Mouse (Mus musculus) gastrocnemius, postnatal 36 days (tissue): ENCODE results near the gene Hsf2. TPM values are rescaled to one million over a fixed set of nuclear protein-coding genes. Genes with fewer than 3 reads are reported as not detected.
"Not testable (repeated sequence)": the region's sequence is repeated elsewhere in the genome, so short reads cannot be mapped to it uniquely, and the experiment has no call there.

ENCODE experiments used
- DNase-seq, 2 experiments: peaks; one replicate each; pipeline ENCODE4 v3.0.0; 2022
- intact Hi-C: fragments of 180-260 bp; cut with DNase I; formaldehyde crosslinking; loops from one replicate; pipeline ENCODE4 v1.15.1; 2025
- long read RNA-seq, 2 experiments: library from polyadenylated mRNA; stranded (forward); transcript quantifications; one replicate each; pipeline ENCODE4 v2.0.0; 2021
- total RNA-seq, 2 experiments: library from RNA; stranded (reverse); gene quantifications; 2 replicates each; pipeline ENCODE4 v1.2.3; 2021

Hsf2 gene
- 10 to 100 TPM; 21.3 to 28.4 TPM for total RNA-seq
- long read RNA-seq, experiment 1, partial matches to known transcripts = 1 of 8 reads
- long read RNA-seq, experiment 1, other reads (novel, unspliced or antisense) = 5 of 8 reads
- long read RNA-seq, experiment 2, transcript Hsf2-201 (12 exons, 2,604 nt) = major isoform, 5 of 28 reads
- long read RNA-seq, experiment 2, partial matches to known transcripts = 1 of 28 reads
- long read RNA-seq, experiment 2, other reads (novel, unspliced or antisense) = 22 of 28 reads

DNA sequence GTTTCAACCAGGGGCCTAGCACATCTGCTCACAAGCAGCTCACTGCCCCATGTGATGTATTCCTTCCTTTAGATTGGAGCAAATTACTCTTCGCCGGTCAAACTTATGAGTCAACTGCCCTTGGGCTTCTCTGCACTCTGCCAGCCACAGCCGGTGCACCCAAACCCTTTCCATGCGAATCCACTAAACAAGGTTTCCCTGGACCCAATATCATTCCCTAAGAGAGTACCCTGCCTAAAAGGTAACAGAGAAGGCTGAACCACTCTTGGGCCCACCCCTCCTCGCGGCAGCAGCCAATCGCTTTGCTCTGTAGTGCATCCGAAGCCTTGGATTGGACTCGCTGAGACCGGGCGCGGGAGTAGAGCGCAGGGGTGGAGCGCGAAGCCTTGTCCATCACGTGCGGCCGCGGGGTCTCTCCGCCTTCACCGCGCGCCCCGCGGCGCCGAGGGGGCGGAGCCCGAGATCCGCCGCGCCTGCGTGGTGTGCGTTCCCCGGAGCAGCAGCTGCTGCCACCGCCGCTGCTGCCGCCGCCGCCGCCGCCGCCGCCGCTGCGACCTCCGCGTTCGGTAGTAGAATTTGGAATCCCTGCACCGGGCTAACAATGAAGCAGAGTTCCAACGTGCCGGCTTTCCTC lies at the start of gene Hsf2:
Gene Hsf2, plus strand, starts transcription at position 478 of the 634 bp plus-strand sequence.
- intact Hi-C loops = loop anchor here (5.0 kb wide), 1 partner anchor 46 kb away; the partner anchor contains the start of gene Serinc1
- DNase-seq = peak; percentile 90 to 95

DNA sequence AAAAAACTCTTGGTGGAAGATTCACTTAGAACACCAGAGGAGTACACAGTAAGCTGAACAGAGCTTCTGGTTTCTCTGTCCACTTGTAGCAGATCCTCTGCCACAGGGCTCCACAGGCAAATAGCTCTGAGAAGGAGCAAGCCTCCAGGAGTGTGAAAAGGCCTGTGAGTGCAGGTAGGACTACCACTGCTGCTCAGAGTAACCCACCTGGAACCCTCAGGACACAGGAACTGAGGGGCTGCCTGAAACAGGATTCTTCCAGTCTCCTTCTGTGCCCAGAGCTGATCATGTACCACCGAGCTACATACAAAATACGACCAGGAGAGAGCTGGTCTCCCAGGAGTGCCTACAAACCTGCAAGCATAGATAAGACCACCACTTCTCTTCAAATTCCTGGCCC lies 48.3 kb upstream of the Hsf2 start:
- DNase-seq = no peak
- intact Hi-C loops = no loop called here

DNA sequence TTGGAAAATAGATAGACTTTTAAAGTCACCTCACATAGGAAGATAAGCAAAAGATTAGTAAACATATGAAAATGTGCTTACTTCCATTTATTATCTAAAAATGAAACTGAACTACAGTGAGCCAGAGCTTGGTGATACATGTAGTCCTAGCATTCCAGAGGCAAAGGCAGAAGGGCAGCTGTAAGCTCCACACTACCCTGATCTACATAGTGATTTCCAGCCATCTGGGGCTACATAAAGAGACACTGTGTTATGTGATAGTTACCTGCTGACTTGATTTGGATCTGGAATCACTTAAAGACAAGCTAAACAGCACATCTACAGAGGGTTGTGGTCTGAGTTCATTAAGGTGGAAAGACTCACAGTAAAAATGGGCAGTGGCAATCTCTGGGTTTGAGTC lies 45.1 kb upstream of the Hsf2 start:
- DNase-seq = no peak
- intact Hi-C loops = loop anchor here (5.0 kb wide), 1 partner anchor 791 kb away; the partner anchor contains the start of gene Duxf3

DNA sequence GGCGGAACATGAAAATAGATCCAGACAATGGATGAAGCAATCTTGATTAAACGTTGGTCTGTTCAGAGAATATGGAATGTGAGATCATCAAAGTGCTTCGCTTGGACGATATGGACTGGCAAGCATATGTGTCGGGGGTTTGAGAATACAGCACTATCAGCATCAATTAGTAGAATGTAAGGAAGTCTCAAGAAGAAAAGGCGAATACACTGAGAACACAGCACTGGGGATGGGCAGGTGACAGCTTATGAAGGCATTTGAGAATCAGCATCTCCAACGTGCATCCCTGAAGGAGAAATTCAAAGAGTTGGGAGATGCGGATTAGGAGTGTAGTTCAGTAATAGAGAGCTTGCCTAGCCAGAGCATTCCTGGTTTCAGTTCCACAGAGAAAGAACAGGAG lies 41.8 kb upstream of the Hsf2 start:
- intact Hi-C loops = loop anchor here (5.0 kb wide), 1 partner anchor 788 kb away; the partner anchor contains the start of gene Duxf3
- no peak for DNase-seq

DNA sequence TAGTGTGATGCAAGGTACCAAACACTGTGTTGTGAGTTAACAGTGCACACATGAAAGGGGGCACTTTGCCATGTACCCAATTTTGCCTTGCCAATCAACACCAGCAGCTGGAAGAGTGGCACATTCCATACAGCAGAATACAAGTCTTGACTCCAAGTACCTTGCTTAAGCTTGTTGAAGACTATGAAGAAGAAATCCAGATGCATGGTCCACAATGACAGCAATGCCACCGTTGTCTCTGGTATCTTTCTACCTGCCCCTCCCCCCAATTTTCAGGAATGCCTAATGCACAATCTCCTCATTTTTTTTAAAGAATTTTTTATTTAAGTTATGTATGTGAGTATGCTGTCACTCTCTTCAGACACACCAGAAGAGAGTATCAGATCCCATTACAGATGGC lies 40.5 kb upstream of the Hsf2 start:
- intact Hi-C loops = no loop called here
- DNase-seq = no peak

DNA sequence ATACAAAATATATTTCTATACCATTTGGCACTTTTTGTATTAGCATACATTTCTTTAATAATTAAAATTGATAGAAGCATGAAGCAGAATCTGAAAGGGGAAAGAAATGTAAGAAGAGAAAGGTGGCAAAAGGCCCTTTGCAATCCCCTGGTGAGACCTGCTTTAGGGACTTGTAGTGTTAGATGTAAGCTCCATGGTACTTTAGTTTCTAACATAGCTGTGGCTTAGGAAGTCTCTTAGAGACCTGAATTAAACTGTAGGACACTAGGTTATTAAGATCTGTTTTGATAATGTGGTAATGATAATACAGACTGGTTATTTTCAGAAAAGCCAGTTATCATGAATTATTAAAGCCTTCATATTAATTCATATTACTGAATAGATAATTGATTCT lies 38.5 kb upstream of the Hsf2 start:
- intact Hi-C loops = no loop called here
- no peak for DNase-seq

DNA sequence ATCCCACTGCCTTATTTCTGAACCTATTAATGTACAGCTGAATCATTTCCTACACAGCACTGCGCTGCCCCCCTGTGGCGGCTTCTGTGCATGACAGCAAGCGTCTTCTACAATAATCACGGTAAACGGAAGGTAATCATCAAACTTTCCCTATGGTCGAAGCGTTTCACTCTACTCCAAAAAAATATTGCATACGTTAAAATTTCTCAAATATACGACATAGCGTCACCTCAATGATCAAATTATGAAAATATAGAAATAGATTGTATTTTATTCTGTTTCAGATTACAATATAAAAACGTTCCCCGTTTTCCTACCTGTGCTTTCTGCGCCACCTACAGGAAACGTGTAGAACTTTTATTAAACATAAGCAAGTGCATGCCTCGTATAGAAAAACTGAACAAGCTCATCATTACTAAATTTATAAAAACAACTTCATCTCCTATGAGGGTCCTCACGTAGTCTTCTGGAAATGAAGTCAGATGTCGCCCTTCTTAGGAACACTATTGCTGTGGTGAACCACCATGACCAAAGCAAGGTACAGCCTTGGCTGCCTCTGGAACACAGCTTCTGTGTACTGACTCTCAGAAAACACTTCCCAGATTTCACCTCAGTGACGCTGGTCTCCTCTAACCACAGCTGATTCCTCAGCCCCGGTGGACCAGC lies 38.0 kb upstream of the Hsf2 start:
- peak; percentile 51 to 58 for DNase-seq
- intact Hi-C loops = no loop called here

DNA sequence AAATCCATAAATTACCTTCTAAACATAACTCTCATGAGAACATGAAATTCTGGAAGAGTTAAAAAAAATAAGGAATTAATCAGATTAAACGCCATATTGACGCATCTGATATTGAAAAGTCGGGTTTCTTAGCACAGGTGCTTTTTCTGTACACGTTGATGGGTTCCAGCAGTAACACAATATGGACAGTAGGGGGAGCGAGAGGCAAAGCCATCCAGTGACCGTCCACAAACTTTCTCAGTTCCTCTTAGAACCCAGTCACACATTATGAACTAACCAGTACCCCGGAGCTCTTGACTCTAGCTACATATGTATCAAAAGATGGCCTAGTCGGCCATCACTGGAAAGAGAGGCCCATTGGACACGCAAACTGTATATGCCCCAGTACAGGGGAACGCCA lies 22.9 kb upstream of the Hsf2 start:
- intact Hi-C loops = loop anchor here (10.0 kb wide), 1 partner anchor 102 kb away; no protein-coding TSS in a partner anchor
- DNase-seq = not testable (repeated sequence)

DNA sequence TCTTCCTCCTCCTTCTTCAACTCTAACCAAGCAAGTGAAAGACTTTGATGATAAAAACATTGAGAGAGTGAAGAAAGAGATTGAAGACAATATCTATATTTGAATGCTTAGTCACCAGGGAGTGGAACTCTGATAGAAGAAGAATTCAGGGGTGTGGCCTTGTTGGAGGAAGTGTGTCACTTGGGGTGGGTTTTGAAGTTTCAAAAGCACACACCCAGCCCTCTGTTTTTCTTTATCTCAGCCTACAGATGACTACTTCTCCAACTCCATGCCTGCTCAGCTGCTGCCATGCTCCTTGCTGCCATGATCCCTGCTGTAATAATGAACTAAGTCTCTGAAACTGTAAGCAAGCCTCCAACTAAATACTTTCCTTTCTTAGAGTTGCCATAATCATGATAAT lies 20.4 kb upstream of the Hsf2 start:
- intact Hi-C loops = loop anchor here (10.0 kb wide), 1 partner anchor 99 kb away; no protein-coding TSS in a partner anchor
- DNase-seq = no peak

DNA sequence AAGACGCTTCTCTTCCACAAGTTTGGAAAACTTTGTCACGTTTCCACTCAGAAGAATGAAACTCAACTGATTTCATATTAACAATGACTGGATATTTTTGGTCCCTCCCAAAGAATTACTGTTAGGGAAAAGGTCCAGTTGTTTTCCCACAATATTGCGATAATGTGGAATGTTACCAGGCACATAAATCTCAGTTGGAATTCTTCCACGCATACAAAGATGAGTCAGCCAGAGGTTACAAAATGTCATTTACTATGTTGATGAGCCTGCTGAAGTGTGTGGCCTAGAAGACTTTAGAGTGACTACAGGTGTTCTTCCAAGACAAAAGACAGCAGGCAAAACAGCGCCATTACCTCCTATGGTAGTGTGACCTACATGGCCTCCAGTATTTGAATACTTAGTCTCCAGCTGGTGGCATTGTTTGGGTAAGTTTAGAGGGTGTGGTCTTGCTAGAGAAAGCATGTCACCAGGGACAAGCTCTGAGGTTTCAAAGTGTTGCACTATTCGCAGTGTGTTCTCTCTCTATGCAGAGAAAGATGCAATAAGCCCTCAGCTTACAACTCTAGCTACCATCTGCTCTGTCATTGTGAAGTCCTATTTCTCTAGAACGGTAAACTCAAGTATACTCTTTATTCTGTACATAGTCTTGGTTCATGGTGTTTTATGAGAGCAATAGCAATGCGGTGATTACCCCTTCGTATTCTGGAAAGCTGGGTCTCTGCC lies 8.9 kb upstream of the Hsf2 start:
- intact Hi-C loops = no loop called here

DNA sequence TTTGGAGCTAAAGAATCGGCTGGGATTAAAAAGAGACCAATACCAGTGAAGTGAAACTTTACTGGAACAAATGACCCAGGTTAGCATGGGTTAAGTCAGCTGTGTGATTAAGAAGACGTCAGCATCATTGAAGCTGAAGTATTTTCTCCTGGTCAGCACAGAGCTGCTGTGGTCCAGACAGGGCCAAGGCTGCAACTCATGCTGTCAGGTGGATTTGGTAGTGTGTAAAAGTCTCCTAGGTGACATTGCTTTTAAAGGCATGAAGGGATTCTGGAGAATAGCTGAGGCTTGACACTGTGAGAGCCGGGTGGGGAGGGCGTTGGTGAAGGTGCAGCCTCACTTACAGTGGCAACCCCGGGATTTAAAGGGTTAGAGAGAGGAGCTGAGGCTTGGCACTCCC lies 4.5 kb upstream of the Hsf2 start:
- DNase-seq = no peak
- intact Hi-C loops = no loop called here

More for the DNA sequence above, 8.9 kb upstream of the Hsf2 start:
- no peak for DNase-seq

DNA sequence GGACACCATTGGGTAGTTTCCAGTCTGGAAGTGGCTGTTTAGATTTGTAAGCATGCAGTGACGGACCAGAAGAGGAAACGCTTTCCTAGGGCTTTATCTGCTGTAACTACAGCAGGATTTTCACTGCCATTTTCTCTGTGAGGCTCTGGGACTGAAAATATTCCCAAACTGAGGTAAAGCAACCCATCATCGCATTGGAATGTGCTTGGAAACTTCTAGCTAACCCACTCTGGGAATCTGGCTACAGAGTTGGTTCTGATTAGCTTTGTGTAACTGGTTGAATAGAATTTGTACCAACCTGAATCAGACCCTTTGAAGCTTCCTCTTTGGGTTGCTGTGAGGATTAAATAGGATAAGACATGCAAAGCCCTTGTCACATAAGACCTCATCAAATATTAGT lies 1.4 kb upstream of the Hsf2 start:
- DNase-seq = no peak
- intact Hi-C loops = loop anchor here (5.0 kb wide), 1 partner anchor 48 kb away; the partner anchor contains the start of gene Serinc1

DNA sequence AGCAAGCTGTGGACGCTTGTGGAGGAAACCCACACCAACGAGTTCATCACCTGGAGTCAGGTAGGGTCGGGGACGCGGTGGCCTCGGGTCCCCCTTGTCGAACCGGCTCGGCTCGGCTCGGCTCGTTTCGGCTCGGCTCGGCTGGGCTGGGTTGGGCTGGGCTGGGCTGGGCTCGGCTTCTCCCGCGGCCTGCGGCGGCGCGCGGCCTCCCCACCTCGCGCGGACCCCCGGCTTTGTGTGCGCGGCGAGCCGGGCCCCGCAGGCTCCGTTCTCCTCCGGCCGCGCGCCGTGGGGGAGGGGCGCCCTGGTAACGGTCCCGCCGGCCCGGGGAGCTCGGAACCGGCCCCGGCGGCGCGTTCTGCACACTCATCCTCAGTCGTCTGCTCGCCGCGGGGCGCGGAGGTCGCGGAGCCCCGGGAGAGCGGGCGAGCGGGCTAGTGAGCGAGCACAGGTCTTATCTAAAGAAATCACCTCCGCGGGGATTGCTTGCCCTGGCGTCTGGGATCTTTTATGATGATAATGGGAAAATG lies 422 bp downstream of the Hsf2 start:
- intact Hi-C loops = loop anchor here (5.0 kb wide), 1 partner anchor 46 kb away; the partner anchor contains the start of gene Serinc1
- peak in 1 of 2 experiments; percentile 68 for DNase-seq

DNA sequence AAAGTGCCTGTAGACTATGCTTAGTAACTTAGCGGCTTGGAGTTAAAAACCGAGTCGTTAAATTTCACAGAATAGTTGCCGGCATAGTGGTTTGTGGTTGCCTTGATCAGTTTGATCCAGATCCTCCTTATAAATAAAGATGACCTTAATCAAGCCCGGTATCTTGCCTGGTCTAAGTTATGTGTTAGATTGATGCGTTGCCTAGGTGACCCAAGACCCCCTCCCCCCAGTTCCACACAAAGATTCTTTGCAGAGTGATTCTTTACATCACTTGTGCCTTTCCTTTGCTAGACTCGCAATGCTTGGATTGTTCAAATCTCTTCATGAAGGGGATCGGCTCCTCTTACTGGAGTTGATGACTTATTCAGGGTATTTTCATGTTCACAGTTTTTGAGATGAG lies 1.0 kb downstream of the Hsf2 start:
- no peak for DNase-seq
- intact Hi-C loops = loop anchor here (5.0 kb wide), 1 partner anchor 45 kb away; the partner anchor contains the start of gene Serinc1

DNA sequence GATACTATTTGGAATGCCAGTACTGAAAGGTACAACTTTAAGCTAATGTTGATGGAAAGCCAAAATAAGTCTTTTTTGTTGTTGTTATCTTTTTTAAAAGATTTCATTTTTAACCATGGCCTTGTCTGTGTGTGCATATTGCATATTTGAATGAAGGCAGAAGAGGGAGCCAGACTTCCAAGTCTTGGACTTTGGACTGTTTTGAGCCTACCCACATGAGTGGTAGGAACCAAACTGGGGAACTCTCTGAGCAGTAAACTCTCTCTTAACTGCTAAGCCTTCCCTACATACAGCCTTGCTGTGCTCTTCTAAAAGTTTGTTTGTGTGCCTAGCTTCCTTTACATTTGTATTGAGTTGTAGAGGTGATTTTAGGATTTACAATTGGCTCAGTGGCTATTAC lies 2.4 kb downstream of the Hsf2 start:
- intact Hi-C loops = loop anchor here (5.0 kb wide), 1 partner anchor 44 kb away; the partner anchor contains the start of gene Serinc1
- no peak for DNase-seq

DNA sequence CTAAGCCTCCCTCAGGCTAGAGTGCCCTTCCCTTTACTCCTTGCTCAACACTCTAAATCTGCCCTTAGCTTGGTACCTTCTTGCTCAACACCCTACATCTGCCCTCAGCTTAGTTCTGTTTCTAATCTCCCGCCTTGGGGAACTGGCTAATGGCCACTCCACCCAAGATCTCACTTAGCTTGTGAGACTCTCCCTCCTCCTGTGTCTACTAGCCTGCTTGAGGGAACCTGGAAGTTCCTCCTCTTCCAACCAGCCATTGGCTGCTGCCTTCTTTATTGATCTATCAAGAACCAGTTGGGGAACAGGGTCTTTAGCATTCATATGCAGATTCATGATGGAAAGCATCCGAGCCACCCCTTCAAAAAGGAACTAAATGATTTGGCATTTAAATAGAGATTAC lies 5.9 kb downstream of the Hsf2 start:
- no peak for DNase-seq
- intact Hi-C loops = no loop called here

DNA sequence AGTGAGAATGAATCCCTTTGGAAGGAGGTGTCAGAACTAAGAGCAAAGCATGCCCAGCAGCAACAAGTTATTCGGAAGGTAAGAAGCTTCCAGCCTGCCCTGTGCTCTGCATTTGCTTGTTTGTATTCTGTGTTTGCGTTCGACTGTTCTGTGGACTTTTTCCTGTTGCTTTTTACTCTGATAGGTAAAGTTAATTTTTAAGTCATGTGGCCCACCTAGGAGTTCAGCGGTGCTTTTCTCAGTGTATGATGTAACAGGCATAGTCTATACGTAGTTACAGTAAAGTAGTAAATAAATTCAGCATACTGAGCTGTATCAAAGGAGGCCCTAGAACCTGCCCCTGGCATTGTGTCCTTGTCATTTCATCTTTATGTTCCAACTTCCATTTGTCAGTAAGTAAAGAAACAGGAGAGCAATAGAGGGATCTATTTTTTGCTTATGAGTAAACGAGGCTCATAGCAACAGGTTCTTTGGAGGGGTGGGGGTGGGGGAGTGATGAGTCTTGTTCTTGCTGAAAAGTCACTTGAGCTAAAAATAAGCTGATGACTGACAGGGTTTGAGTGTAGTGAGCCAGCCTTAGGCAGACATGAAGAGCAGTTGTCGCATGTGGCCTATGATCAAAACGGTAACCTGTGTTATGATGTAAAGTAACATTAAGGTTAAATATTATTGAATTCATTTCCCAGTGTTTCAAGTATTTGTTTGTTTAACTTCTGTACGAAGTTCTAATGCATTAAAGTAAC lies 13.4 kb downstream of the Hsf2 start:
- intact Hi-C loops = no loop called here
- DNase-seq = no peak

DNA sequence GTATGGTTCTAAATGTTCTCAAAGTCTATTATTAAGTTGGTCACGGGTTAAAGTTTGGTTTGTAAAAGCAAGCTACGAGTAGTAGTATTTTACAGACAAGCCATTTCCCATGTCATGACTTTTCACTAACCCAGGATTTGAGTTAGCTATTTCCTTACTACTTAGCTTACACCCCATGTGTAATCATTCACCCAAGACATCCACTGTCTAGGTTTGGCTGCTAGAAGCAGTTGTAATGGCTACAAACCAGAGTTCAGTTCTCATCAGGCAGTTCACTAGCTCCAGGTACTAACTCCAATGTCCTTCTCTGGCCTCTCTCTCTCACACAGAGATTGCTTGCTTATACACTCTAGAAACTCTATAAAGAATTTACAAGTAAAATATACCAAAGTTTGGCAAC lies 28.4 kb downstream of the Hsf2 start:
- intact Hi-C loops = no loop called here
- DNase-seq = no peak

DNA sequence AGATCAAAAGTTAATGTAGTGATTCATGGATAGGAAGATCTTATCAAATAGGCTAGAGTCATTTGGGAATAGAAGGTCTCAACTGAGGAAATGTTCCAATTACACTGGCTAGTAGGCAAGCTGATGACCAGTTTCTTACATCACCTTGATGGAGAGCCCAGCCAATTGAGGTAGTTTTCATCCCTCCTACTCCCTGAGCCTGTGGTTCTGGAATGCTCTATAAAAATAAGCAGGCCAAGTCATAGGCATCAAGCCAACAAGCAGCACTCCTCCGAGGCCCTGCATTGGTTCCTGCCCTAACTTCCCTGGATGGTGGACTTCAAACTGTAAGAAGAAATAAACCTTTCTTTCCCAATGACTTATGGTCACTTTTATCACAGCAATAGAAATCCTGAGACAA lies 29.1 kb downstream of the Hsf2 start:
- intact Hi-C loops = no loop called here
- DNase-seq = no peak

DNA sequence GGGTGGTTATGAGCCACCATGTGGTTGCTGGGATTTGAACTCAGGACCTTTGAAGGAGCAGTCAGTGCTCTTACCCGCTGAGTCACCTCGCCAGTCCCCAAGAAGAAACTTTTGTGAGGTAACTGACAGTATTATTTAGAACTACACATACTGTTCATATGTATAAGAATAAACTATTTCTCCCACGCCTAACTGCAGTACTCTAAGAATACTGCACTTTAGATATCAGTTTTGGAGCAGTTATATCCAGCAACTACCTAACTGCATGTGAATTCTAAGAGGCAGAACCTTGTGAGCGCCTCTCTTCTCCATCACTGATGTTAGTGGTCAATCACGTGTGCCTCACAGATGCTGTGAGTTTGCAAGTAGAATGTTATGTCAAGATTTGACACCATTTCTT lies 40.3 kb downstream of the Hsf2 start:
- intact Hi-C loops = no loop called here
- DNase-seq = no peak
